Mouse (Mus musculus): ENCODE measurements at regions not wholly inside any gene's neighbourhood (a gene's known extent, or its start where the extent isn't known, plus 50 kb on each side); places are given as distances from the start of the nearest gene placed in this dataset.

DNA sequence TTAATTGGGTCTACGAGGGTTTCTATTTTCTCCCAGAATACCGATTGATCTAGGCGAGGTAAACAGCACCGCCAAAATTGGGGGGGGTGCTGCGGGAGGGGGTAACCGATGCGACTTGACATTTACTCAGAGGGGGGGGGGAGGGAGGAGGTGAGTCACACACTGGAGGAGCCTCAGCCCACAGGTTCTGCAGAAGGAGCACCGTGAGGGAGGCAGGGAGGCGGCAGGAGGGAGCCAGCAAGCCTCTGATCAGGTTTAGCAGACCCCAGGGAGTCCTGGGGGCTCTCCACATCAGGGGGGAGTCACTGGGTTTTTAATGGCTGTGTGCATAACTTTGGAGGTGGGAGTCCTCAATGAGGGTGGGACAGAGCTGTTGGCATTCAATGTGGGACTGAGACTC is 51.3 kb upstream of the Ier5l start:
- DNase-seq (ENCODE audit: low read depth, low spot score): no peak

DNA sequence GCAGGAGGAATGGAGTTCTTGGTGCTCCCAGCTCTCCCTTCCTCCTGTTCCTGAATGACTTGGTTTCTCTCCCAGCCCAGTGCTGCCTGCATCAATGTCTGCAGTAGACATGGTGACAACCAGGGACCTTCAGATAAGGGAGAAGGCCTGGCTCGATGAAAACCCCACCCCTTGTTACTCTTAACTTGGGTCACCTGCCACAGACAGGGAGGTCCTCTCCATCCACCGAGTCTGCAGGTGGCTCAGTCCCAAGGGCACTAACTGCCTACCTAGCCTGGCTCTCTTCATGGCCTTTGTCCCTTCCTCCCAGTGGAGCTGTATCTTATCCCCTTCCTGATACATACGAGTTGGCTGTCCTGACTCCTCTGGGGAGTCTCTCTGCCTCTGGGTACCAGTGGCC is 51.8 kb upstream of the Ier5l start:
- no peak for DNase-seq (ENCODE audit: low read depth, low spot score)

DNA sequence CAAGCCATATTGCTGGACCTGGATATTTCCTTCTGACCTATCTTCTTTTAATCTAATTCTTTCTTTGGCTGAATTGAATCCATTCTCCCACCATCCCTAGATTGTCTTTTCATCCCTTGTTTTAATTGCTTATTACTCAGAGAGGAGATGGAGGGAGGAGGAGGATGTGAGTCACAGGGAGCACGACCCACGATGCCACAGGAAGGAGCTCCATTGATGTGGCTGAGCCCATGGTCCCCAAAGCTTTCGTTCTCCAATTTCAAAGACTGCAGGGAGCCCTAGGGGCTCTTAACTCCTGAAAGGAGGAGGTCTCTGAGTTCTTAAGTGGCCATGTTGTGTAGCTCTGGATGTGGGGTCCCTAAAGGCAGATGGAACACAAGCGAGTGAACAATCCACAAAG is 53.5 kb upstream of the Ier5l start:
- DNase-seq (ENCODE audit: low read depth, low spot score): no peak

DNA sequence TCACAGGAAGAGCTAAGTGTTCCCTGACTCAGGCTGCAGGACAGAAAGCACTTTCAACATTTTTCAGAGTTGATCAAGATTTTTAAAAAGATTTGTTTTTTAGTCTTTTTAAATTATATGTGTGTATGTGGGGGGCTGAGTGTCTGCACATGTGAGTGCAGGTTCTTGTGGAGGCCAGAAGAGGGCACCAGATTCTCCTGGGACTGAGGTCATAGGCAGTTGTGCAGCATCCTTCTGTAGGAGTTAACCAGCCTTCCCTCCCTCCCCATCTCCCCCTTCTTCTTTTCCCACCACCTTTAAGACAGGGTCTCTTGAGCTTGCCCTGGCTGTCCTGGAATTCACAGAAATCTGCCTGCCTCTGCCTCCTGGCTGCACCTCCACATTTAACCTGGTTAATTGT is 58.9 kb upstream of the Ier5l start:
- DNase-seq (ENCODE audit: low read depth, low spot score): peak; percentile 45

DNA sequence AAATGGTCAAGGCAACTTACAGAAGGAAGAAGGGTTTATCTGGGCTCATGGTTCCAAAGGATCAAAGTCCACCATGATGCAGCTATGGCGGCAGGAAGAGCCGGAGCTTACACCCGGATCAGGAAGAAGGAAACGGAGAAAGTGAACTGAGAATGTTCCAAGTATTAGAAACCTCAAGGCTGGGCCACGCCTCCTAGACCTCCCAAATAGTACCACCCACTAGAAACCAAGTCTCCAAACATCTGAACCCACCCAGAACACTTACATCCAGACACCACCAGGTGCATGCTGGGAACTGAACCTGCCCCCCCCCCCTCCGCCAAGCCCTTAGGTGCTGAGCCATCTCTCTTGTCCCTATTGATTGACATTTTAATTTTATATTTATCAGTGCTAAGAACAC is 59.3 kb upstream of the Ier5l start:
- peak; percentile 57 for DNase-seq (ENCODE audit: low read depth, low spot score)

DNA sequence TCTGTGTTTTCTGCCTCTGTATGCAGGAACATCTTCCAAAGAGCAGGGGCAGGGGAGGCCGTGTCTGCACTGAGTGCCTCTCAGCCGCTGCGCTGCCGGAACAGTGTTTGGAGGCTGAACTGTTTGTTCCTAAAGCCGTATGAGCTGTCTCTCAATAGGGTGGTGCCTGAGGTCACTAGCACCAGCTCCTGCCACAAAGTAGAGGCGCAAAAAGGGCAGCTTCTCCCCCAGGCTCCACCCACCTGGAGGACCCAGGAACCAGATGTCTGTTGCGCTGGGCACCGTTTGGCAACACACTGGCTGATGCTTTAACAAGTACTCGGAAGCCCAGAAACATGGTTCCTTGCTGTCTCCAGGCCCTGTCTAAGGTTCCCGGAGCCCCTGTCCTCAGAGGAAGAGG is 60.4 kb upstream of the Cstad start:
- peak; percentile 43 for DNase-seq (ENCODE audit: low read depth, low spot score)

GRCm38 (mm10) chr2:30539305-30539704 is 55.5 kb upstream of the Cstad start:
- DNase-seq (ENCODE audit: low read depth, low spot score): no peak

DNA sequence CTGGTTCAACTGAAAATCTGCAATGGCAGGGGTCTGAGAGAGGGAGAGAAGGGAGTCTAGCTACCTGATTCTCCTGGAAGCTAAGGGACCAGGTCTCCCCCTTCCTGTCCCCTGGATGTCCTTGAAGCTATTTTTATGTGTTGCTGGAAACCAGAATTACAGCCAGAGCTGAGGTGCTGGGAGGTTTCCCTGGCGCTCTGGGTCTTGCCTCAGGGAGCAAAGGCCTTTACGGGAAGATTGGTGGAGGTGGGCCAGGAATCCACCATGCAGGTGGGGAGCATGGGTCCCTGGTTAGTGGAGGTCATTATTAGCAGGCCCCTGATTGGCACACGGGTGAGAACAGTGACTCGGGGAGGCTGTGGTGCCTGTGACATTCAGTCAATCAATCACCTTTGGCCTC is 53.3 kb upstream of the Cstad start:
- no peak for DNase-seq (ENCODE audit: low read depth, low spot score)

DNA sequence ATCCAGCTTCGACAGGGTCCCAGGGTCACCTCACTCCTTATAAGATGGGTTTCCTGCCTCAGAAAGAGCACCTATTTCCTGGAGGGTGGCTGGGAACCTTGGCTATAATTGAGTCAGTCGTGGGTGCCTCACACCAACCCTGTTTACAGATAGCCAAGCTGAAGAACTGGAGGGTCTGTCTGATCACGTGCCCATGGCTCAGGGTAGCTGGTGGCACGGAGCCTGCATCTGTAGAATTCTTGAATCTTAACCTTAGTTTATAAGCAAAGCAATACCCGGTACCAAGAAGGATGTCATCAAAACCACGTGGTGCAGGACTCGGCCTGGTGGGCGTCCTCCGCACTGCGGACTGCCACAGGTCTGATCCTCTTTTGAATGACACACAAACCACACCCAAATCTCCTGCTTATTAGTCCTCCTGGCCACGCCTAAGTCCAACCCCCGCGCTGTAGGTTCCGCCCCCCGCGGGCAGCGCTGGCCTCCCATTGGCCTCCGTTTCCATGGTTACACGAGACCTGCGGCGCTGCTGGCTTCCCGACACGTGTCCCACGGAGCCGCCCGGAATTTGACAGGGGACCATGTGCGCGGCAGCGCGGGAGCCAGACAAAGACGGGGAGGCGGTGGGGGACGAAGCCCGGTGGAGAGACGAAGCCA is 49.9 kb upstream of the Cstad start:
- DNase-seq (ENCODE audit: low read depth, low spot score): peak; percentile 96
